Mouse (Mus musculus): Measurements from ENCODE around the gene Inpp5e.

Gene Inpp5e

GRCm38 (mm10) chr2:26363481-26363880, 45.5 kb downstream of the Inpp5e start:
- DNase-seq (ENCODE audit: low spot score in 2 of 2): no peak

GRCm38 (mm10) chr2:26362991-26363390, 46.0 kb downstream of the Inpp5e start:
- no peak for DNase-seq (ENCODE audit: low spot score in 2 of 2)

GRCm38 (mm10) chr2:26360772-26361171, 48.2 kb downstream of the Inpp5e start, which contains the start of gene Card9:
Gene Card9, minus strand, starts transcription at chr2:26360918.
- no peak for DNase-seq (ENCODE audit: low spot score in 2 of 2)

- DNase-seq (ENCODE audit: low spot score in 2 of 2): no peak
Measured at GRCm38 (mm10) chr2:26359983-26360382, 49.0 kb downstream of the Inpp5e start.

- DNase-seq (ENCODE audit: low spot score in 2 of 2): no peak
Measured at GRCm38 (mm10) chr2:26358667-26359320, 50.2 kb downstream of the Inpp5e start.

GRCm38 (mm10) chr2:26357484-26357883, 51.5 kb downstream of the Inpp5e start:
- no peak for DNase-seq (ENCODE audit: low spot score in 2 of 2)

- DNase-seq (ENCODE audit: low spot score in 2 of 2): no peak
Measured at GRCm38 (mm10) chr2:26356678-26357077, 52.3 kb downstream of the Inpp5e start.

GRCm38 (mm10) chr2:26356231-26356630, 52.8 kb downstream of the Inpp5e start:
- no peak for DNase-seq (ENCODE audit: low spot score in 2 of 2)

GRCm38 (mm10) chr2:26354401-26354800, 54.6 kb downstream of the Inpp5e start:
- DNase-seq (ENCODE audit: low spot score in 2 of 2): no peak

GRCm38 (mm10) chr2:26353066-26353980, 55.7 kb downstream of the Inpp5e start:
- DNase-seq (ENCODE audit: low spot score in 2 of 2): no peak

GRCm38 (mm10) chr2:26352291-26352910, 56.6 kb downstream of the Inpp5e start:
- peak in 1 of 2 experiments; percentile 11 for DNase-seq (ENCODE audit: low spot score in 2 of 2)

GRCm38 (mm10) chr2:26351358-26352290, 57.4 kb downstream of the Inpp5e start, which contains the start of gene Dnlz:
Gene Dnlz, minus strand, starts transcription at chr2:26352110.
- peak; percentile 86 to 91 for DNase-seq (ENCODE audit: low spot score in 2 of 2)

- DNase-seq (ENCODE audit: low spot score in 2 of 2): no peak
Measured at GRCm38 (mm10) chr2:26348241-26348640, 60.8 kb downstream of the Inpp5e start.

Data from natural killer cell, adult 2 months (primary cell).